Mouse (Mus musculus) kidney, embryonic 16.5 days (tissue): ENCODE measurements around the gene Psen2. TPM values are rescaled to one million over a fixed set of nuclear protein-coding genes. Genes with fewer than 3 reads are reported as not detected.
A peak's percentile ranks its signal among the peaks of the same experiment; 100 is the strongest.

Experiments
- ATAC-seq: fragments of 200-750 bp; cut with Nextera tagmentation; 2 replicates; pipeline ENCODE4 v1.8.0; 2017; ENCODE audit warnings: moderate TSS enrichment; ENCODE audit not compliant: low FRiP score, low TSS enrichment
- H3K27ac ChIP-seq: fragments of 300-500 bp; sonication (generic); 2 replicates; pipeline ENCODE4 v1.5.1; 2014; ENCODE audit warnings: low read length
- H3K27me3 ChIP-seq: fragments of 300-500 bp; sonication (generic); 2 replicates; pipeline ENCODE4 v1.6.1; 2014; ENCODE audit warnings: low read length, control low read depth, mixed read lengths; ENCODE audit not compliant: insufficient read depth
- H3K36me3 ChIP-seq: fragments of 300-500 bp; sonication (generic); 2 replicates; pipeline ENCODE4 v1.6.1; 2014; ENCODE audit warnings: low read length, control low read depth, mixed read lengths; ENCODE audit not compliant: insufficient read depth
- H3K4me1 ChIP-seq: fragments of 300-500 bp; sonication (generic); 2 replicates; pipeline ENCODE4 v1.6.1; 2014; ENCODE audit warnings: low read length, control low read depth, mixed read lengths; ENCODE audit not compliant: insufficient read depth
- H3K4me2 ChIP-seq: fragments of 300-500 bp; sonication (generic); replicated peaks from 2 replicates; pipeline ENCODE4 v1.6.1; 2014; ENCODE audit warnings: low read depth, low read length
- H3K4me3 ChIP-seq: fragments of 300-500 bp; sonication (generic); 2 replicates; pipeline ENCODE4 v1.5.1; 2014; ENCODE audit warnings: mild to moderate bottlenecking, low read length
- H3K9ac ChIP-seq: fragments of 300-500 bp; sonication (generic); replicated peaks from 2 replicates; pipeline ENCODE4 v1.6.1; 2014; ENCODE audit warnings: low read length
- H3K9me3 ChIP-seq: fragments of 300-500 bp; sonication (generic); 2 replicates; pipeline ENCODE4 v1.6.1; 2016; ENCODE audit warnings: low read length, control low read depth
- WGBS: fragments of 180-500 bp; shearing (Covaris S2); extraction: QIAGEN DNeasy Blood & Tissue Kit; methylation state at CpG from one replicate; pipeline ENCODE4 v1.1.7; 2014; 5-methylcytosine and 5-hydroxymethylcytosine counted together
- polyA plus RNA-seq: library from polyadenylated mRNA; unstranded; fragments of >200 nt; fragmentation: Nextera tagmentation; extraction: Ambion mirVana; gene quantifications from 2 replicates; pipeline ENCODE4 v1.2.1, GENCODE M21; 2015

The Psen2 gene
- polyA plus RNA-seq, 1 experiment from 2014 or later = 24.5 TPM

- peaks cover 15% of the 10 kb centered on the region for H3K4me1 ChIP-seq
- no peak overlapping the region for H3K9ac ChIP-seq
- no peak overlapping the region for H3K4me2 ChIP-seq
- no peak overlapping the region for H3K27ac ChIP-seq
- ATAC-seq = no peak
- H3K36me3 ChIP-seq = no peaks in the 10 kb centered on the region
- no peaks in the 10 kb centered on the region for H3K9me3 ChIP-seq
- no peak overlapping the region for H3K4me3 ChIP-seq
- 77% methylated on average over 8 of the region's 8 CpGs for WGBS
- no peaks in the 10 kb centered on the region for H3K27me3 ChIP-seq
Measured at GRCm38 (mm10) chr1:180261857-180262570, 1.2 kb downstream of the Psen2 start.

GRCm38 (mm10) chr1:180261415-180261814 is 1.8 kb downstream of the Psen2 start:
- Histone ChIP-seq H3K4me3 (no peak overlapping the region), H3K9ac (no peak overlapping the region), H3K4me2 (no peak overlapping the region), H3K4me1 (peaks cover 18% of the 10 kb centered on the region), H3K9me3 (no peaks in the 10 kb centered on the region), H3K36me3 (no peaks in the 10 kb centered on the region), H3K27ac (no peak overlapping the region), H3K27me3 (no peaks in the 10 kb centered on the region)
- 87% methylated on average over 3 of the region's 3 CpGs for WGBS
- ATAC-seq = no peak

GRCm38 (mm10) chr1:180260886-180261285 is 2.4 kb downstream of the Psen2 start:
- no peaks in the 10 kb centered on the region for H3K36me3 ChIP-seq
- H3K9ac ChIP-seq = no peak overlapping the region
- 68% methylated on average over 2 of the region's 2 CpGs for WGBS
- ATAC-seq = no peak
- no peaks in the 10 kb centered on the region for H3K9me3 ChIP-seq
- no peak overlapping the region for H3K27ac ChIP-seq
- H3K4me2 ChIP-seq = no peak overlapping the region
- H3K27me3 ChIP-seq = no peaks in the 10 kb centered on the region
- peaks cover 15% of the 10 kb centered on the region for H3K4me1 ChIP-seq
- no peak overlapping the region for H3K4me3 ChIP-seq

- no peak overlapping the region for H3K4me2 ChIP-seq
- ATAC-seq = no peak
- peaks cover 14% of the 10 kb centered on the region for H3K4me1 ChIP-seq
- no peak overlapping the region for H3K27ac ChIP-seq
- H3K9me3 ChIP-seq = no peaks in the 10 kb centered on the region
- H3K36me3 ChIP-seq = no peaks in the 10 kb centered on the region
- no peaks in the 10 kb centered on the region for H3K27me3 ChIP-seq
- no peak overlapping the region for H3K4me3 ChIP-seq
- H3K9ac ChIP-seq = no peak overlapping the region
- 78% methylated on average over 2 of the region's 2 CpGs for WGBS
Measured at GRCm38 (mm10) chr1:180259753-180260152, 3.5 kb downstream of the Psen2 start.

GRCm38 (mm10) chr1:180257446-180257845 is 5.8 kb downstream of the Psen2 start:
- no peak overlapping the region for H3K27ac ChIP-seq
- no peak overlapping the region for H3K4me2 ChIP-seq
- ATAC-seq = no peak
- H3K4me3 ChIP-seq = no peak overlapping the region
- no peaks in the 10 kb centered on the region for H3K36me3 ChIP-seq
- H3K27me3 ChIP-seq = no peaks in the 10 kb centered on the region
- 89% methylated on average over 6 of the region's 6 CpGs for WGBS
- no peaks in the 10 kb centered on the region for H3K9me3 ChIP-seq
- H3K9ac ChIP-seq = no peak overlapping the region
- H3K4me1 ChIP-seq = peaks cover 18% of the 10 kb centered on the region

- H3K36me3 ChIP-seq = no peaks in the 10 kb centered on the region
- no peak for ATAC-seq
- H3K4me2 ChIP-seq = peak overlapping the region; percentile 84
- peak overlapping the region; percentile 81 for H3K9ac ChIP-seq
- H3K4me1 ChIP-seq = peaks cover 18% of the 10 kb centered on the region
- no peaks in the 10 kb centered on the region for H3K27me3 ChIP-seq
- H3K27ac ChIP-seq = peak overlapping the region; percentile 77; the same call in 1 of the 2 replicates
- WGBS = 52% methylated on average over 4 of the region's 4 CpGs
- H3K4me3 ChIP-seq = peak overlapping the region; percentile 73
- no peaks in the 10 kb centered on the region for H3K9me3 ChIP-seq
Measured at GRCm38 (mm10) chr1:180256866-180257265, 6.4 kb downstream of the Psen2 start.

- peak overlapping the region; percentile 84 for H3K4me2 ChIP-seq
- H3K36me3 ChIP-seq = no peaks in the 10 kb centered on the region
- ATAC-seq = peak; percentile 93
- H3K4me1 ChIP-seq = peaks cover 18% of the 10 kb centered on the region
- H3K9ac ChIP-seq = peak overlapping the region; percentile 81
- no peaks in the 10 kb centered on the region for H3K9me3 ChIP-seq
- 0% methylated on average over 38 of the region's 39 CpGs for WGBS
- peak overlapping the region; percentile 73 for H3K4me3 ChIP-seq
- peak overlapping the region; percentile 81 for H3K27ac ChIP-seq
- no peaks in the 10 kb centered on the region for H3K27me3 ChIP-seq
Measured at GRCm38 (mm10) chr1:180256138-180256674, 7.0 kb downstream of the Psen2 start.

- H3K9ac ChIP-seq = peak overlapping the region; percentile 81
- H3K36me3 ChIP-seq = no peaks in the 10 kb centered on the region
- no peaks in the 10 kb centered on the region for H3K27me3 ChIP-seq
- peak overlapping the region; percentile 81 for H3K27ac ChIP-seq
- H3K4me3 ChIP-seq = peak overlapping the region; percentile 73
- WGBS = 2% methylated on average over 33 of the region's 33 CpGs
- ATAC-seq = peak; percentile 73
- H3K4me2 ChIP-seq = peak overlapping the region; percentile 84
- H3K9me3 ChIP-seq = no peaks in the 10 kb centered on the region
- H3K4me1 ChIP-seq = peaks cover 18% of the 10 kb centered on the region
Measured at GRCm38 (mm10) chr1:180255294-180256117, 7.7 kb downstream of the Psen2 start.

GRCm38 (mm10) chr1:180254316-180254715 is 8.9 kb downstream of the Psen2 start:
- Histone ChIP-seq H3K4me2 (no peak overlapping the region), H3K36me3 (no peaks in the 10 kb centered on the region), H3K9me3 (no peaks in the 10 kb centered on the region), H3K27ac (no peak overlapping the region), H3K4me1 (peaks cover 27% of the 10 kb centered on the region), H3K4me3 (no peak overlapping the region), H3K27me3 (no peaks in the 10 kb centered on the region), H3K9ac (no peak overlapping the region)
- 88% methylated on average over 5 of the region's 5 CpGs for WGBS
- no peak for ATAC-seq
